Mouse (Mus musculus): ENCODE data around the gene Gpr152.
A peak's percentile ranks its signal among the peaks of the same experiment; 100 is the strongest.
"Not testable (repeated sequence)": the region's sequence is repeated elsewhere in the genome, so short reads cannot be mapped to it uniquely, and the experiment has no call there.

Gene Gpr152

GRCm38 (mm10) chr19:4108535-4108934 is 31.1 kb upstream of the Gpr152 start:
- DNase-seq (ENCODE audit: inconsistent age in 2 of 2, low spot score in 1 of 2), result no peak

DNA sequence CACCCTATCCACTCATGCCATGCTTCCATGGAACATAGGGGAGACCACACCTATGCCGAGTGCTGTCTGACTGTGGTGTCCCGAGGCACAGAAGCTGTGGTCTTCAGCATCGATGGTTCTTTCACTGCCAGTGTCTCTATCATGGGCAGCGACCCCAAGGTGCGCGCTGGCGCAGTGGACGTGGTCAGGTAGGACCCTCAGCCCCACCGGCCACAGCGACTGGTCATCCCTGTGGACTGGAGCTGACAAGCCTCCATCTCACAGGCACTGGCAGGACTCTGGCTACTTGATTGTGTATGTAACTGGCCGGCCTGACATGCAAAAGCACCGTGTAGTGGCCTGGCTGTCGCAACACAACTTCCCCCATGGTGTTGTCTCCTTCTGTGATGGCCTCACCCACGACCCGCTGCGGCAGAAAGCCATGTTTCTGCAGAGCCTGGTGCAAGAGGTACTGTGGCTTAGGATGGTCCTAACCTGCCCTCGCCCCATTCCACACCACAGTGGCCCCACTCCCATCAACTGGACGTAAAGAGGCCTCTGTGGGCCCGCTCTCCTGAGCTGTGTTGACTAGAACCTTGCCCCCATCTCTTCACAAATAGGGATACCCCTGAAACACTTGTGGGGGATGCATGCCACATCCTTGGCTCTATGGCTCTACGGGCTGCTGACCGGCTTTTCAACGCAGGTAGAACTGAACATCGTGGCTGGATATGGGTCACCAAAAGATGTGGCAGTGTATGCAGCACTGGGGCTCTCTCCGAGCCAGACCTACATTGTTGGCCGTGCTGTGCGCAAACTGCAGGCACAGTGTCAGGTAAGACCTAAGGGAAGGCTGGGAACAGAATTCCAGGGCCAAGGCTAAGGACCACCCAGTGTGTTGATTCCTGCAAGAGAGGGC is 27.3 kb upstream of the Gpr152 start:
- peak; percentile 45 to 63 for DNase-seq (ENCODE audit: inconsistent age in 2 of 2, low spot score in 1 of 2)

DNA sequence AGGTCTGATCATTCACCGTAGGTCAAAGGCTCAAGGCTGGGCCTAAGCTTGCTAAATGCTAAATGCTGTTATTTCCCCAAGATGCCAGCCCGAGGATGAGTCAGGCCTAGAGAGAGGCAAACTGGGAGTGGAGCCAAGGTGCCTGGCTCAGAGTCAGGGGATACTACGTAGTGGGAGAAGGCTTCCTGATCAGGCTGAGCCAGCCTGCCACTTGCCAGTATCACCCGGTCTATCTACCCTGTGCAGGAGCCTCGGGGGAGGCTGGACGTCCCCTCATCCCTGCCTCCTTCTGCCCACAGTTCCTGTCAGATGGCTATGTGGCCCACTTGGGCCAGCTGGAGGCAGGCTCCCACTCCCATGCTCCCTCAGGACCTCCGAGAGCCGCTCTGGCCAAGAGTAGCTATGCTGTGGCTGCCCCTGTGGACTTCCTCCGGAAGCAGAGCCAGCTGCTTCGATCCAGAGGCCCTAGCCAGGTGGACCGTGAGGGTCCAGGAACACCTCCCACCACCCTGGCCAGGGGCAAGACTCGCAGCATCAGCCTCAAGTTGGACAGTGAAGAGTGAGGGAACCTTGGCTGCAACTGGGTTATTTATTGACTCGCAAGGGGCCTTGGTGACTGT is 26.3 kb upstream of the Gpr152 start:
- DNase-seq (ENCODE audit: inconsistent age in 2 of 2, low spot score in 1 of 2), result peak; percentile 98 to 99

DNA sequence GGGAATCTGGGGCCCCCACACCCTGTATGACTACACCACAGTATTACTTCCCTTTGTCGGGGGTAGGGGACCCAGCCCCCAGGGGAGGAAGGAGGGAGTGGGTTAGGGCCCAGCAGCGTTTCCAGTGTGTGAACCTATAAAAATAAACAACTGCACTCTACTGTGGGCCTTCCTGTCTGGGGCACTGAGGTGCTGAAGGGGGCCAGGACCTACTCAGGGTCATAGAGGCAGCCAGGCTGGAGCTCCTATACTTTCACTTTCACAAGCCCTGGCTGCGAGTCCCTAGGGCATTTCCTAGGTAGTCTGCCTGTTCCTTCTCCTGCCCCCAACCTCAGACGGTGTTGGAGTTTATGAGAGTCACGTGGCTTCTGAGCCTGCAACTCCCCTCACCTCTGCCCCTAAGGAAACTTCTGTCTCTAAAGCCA is 25.8 kb upstream of the Gpr152 start:
- DNase-seq (ENCODE audit: inconsistent age in 2 of 2, low spot score in 1 of 2), result peak; percentile 67 to 87

GRCm38 (mm10) chr19:4114551-4114950 is 25.0 kb upstream of the Gpr152 start:
- no peak for DNase-seq (ENCODE audit: inconsistent age in 2 of 2, low spot score in 1 of 2)

DNA sequence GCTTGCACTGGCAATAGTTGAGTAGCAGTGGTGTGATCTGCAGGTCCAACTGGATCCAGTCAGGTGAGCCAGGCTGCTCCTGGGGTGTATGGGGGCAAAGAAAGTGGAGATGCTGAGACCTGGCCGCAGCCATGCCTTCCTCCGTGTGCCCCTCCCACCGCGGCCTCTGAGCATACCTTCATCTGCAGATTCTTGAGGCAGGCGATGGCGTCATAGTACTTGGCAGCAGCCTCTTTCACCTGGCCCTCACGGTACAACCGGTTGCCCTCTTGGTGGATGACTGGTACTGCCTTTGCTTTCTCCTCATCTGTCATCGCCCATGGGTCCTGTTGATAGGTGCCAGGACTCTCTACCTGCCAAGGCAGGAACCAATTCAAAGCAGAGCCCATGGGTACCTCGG is 24.4 kb upstream of the Gpr152 start:
- DNase-seq (ENCODE audit: inconsistent age in 2 of 2, low spot score in 1 of 2), result no peak

- no peak for DNase-seq (ENCODE audit: inconsistent age in 2 of 2, low spot score in 1 of 2)
These were observed 23.8 kb upstream of the Gpr152 start for GRCm38 (mm10) chr19:4115816-4116215.

- no peak for DNase-seq (ENCODE audit: inconsistent age in 2 of 2, low spot score in 1 of 2)
These were observed 22.6 kb upstream of the Gpr152 start for GRCm38 (mm10) chr19:4117006-4117405.

DNA sequence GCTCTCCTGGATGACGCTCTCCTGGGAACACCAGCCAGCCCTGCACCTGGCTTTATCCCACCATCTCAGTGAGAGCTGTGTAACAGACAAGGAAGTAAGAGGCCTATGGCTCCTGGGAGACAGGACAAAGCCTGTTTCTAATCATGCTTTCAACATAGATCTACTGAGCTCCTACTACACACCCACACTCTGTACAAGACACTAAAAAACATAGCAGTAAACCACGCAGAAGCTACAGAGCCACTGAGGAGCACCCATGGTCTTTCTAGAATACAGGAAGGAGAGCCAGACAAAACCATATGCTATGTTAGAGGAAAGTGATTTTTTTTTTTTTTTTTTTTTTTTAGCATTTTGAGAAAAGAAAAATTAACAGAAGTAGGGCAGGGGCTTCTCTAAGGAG is 21.2 kb upstream of the Gpr152 start:
- DNase-seq (ENCODE audit: inconsistent age in 2 of 2, low spot score in 1 of 2), result no peak

GRCm38 (mm10) chr19:4119716-4120487 is 19.7 kb upstream of the Gpr152 start:
- no peak for DNase-seq (ENCODE audit: inconsistent age in 2 of 2, low spot score in 1 of 2)

GRCm38 (mm10) chr19:4120496-4120895 is 19.1 kb upstream of the Gpr152 start:
- DNase-seq (ENCODE audit: inconsistent age in 2 of 2, low spot score in 1 of 2), result no peak

DNA sequence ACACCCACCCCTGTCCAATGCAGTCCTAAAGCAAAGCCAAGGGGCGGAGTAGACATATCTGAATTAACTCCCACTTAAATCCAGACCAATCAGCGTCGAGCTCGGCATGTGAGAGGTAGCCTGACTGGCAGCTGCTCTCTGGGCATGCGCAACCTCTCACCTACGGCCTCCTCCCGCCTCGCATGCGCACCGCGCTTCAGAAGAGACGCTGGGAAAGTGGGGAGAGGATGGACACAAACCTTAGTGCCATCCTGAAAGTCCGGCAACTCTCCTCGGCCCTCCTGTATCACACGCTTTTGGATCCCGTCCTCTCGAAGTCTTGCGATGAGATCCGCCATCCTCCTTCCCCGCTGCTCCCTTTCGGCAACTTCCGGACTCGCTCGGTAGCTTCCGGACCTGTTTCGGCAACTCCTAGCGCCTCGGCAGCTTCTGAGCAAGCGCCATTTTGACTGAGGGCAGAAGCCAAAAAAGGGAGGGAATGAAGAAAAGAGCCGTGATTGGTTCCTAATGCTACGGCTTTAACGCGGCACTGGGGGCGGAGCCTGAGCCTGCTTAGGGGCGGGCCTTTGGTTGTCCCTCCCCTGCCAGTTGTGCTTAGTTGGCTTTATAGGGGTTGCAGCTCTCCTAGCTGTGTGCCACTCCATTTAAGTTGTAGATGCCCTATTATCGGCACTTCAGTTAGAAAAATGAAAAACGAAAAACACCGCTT is 18.3 kb upstream of the Gpr152 start:
- DNase-seq (ENCODE audit: inconsistent age in 2 of 2, low spot score in 1 of 2), result peak; percentile 98 to 99

- not testable (repeated sequence) for DNase-seq (ENCODE audit: inconsistent age in 2 of 2, low spot score in 1 of 2)
These were observed 17.7 kb upstream of the Gpr152 start for GRCm38 (mm10) chr19:4121896-4122295.

GRCm38 (mm10) chr19:4122411-4123370 is 16.9 kb upstream of the Gpr152 start:
- DNase-seq (ENCODE audit: inconsistent age in 2 of 2, low spot score in 1 of 2), result no peak

- DNase-seq (ENCODE audit: inconsistent age in 2 of 2, low spot score in 1 of 2), result no peak
These were observed 15.2 kb upstream of the Gpr152 start for GRCm38 (mm10) chr19:4124432-4124831.

DNA sequence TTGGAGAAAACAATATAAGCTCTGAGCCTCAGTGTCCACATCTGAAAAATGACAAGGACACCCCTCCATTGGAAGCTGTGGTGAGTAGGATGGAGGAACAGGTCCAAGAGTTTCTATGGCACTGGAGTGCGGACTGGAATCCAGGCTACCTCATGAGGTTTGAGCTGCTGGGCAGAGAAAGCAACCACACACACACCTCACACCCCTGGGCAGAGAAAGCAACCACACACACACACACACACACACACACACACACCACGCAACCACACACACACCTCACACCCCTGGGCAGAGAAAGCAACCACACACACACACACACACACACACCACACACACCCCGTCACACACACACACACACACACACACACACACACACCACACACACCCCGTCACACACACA is 14.3 kb upstream of the Gpr152 start:
- peak in 1 of 2 experiments; percentile 79 for DNase-seq (ENCODE audit: inconsistent age in 2 of 2, low spot score in 1 of 2)

- DNase-seq (ENCODE audit: inconsistent age in 2 of 2, low spot score in 1 of 2), result peak; percentile 99
These were observed 13.6 kb upstream of the Gpr152 start, which contains the start of gene Aip for GRCm38 (mm10) chr19:4125741-4126696. Gene Aip (minus strand): TSS chr19:4125858.

DNA sequence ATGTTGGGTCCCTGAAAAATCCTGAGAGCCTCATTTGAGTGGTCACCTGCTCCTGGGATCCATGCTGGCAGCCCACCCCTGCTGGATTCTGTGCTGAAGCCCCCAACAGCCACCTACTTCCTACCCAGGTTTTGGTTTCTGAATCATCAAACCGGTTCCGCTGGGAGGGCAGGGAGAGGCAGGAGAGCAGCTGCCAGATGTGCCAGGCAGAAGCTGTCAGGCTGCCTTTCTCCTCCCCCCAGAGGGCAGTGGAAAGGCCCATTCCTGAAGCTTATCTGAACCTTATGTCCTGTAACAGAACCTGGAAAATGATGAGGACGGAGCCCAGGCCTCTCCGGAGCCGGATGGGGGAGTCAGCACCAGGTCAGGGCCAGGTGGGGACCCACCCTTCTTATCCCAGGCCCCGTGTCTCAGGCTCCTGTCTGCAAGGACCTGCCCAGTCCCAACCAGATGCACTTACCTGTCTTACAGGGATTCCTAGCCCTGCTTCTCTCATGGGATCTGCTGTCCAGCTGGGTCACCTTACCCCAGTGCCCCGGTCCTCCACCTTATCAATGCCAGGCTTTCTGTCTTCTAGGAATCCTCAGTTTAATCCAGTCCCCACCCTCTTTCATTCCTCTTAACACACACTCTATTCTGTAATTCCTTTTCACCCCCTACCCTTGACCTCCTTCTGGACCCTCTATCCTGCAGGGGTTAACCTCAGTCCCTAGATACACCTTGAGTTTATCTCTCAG is 12.7 kb upstream of the Gpr152 start:
- DNase-seq (ENCODE audit: inconsistent age in 2 of 2, low spot score in 1 of 2), result peak in 1 of 2 experiments; percentile 70
